Mouse (Mus musculus) embryonic facial prominence, embryonic 14.5 days (tissue): Measurements from ENCODE around the gene Gm3952. TPM values are rescaled to one million over a fixed set of nuclear protein-coding genes. Genes with fewer than 3 reads are reported as not detected.

Source experiments
- ATAC-seq: fragments of 200-750 bp; cut with Nextera tagmentation; 2 replicates; pipeline ENCODE4 v1.8.0; 2017; ENCODE audit warnings: low read depth, moderate number of reproducible peaks, moderate TSS enrichment
- DNase-seq: peaks from one replicate; pipeline ENCODE4 v3.0.0-alpha.2; 2015; ENCODE audit warnings: low spot score
- H3K27ac ChIP-seq: fragments of 300-500 bp; sonication (generic); replicated peaks from 2 replicates; pipeline ENCODE4 v1.5.1; 2014; ENCODE audit warnings: low read depth, mild to moderate bottlenecking, low read length, moderate library complexity
- H3K27me3 ChIP-seq: fragments of 300-500 bp; sonication (generic); replicated peaks from 2 replicates; pipeline ENCODE4 v1.6.1; 2014; ENCODE audit warnings: low read length; ENCODE audit not compliant: control insufficient read depth, insufficient read depth
- H3K36me3 ChIP-seq: fragments of 300-500 bp; sonication (generic); 2 replicates; pipeline ENCODE4 v1.6.1; 2014; ENCODE audit warnings: low read length, mixed read lengths; ENCODE audit not compliant: control insufficient read depth, insufficient read depth
- H3K4me1 ChIP-seq: fragments of 300-500 bp; sonication (generic); 2 replicates; pipeline ENCODE4 v1.6.1; 2014; ENCODE audit warnings: antibody characterized with exemption, low read length; ENCODE audit not compliant: control insufficient read depth, insufficient read depth
- H3K4me2 ChIP-seq: fragments of 300-500 bp; sonication (generic); 2 replicates; pipeline ENCODE4 v1.6.1; 2014; ENCODE audit warnings: low read depth, mild to moderate bottlenecking, low read length, moderate library complexity, mixed read lengths
- H3K4me3 ChIP-seq: fragments of 300-500 bp; sonication (generic); 2 replicates; pipeline ENCODE4 v1.5.1; 2014; ENCODE audit warnings: low read depth, mild to moderate bottlenecking, low read length
- H3K9ac ChIP-seq: fragments of 300-500 bp; sonication (generic); 2 replicates; pipeline ENCODE4 v1.6.1; 2014; ENCODE audit warnings: low read depth, mild to moderate bottlenecking, low read length, moderate library complexity, mixed read lengths
- H3K9me3 ChIP-seq: fragments of 300-500 bp; sonication (generic); 2 replicates; pipeline ENCODE4 v1.6.1; 2016; ENCODE audit warnings: low read length; ENCODE audit not compliant: control insufficient read depth
- WGBS: fragments of 180-500 bp; shearing (Covaris S2); extraction: QIAGEN DNeasy Blood & Tissue Kit; methylation state at CpG from one replicate; pipeline ENCODE4 v1.1.7; 2014; 5-methylcytosine and 5-hydroxymethylcytosine counted together
- polyA plus RNA-seq: library from polyadenylated mRNA; unstranded; fragments of >200 nt; fragmentation: Nextera tagmentation; extraction: Ambion mirVana; gene quantifications from 2 replicates; pipeline ENCODE4 v1.2.1, GENCODE M21; 2014

Gm3952 gene
- polyA plus RNA-seq: not detected in 2 replicates

- Histone ChIP-seq H3K9me3 (no peaks in the 10 kb centered on the region), H3K4me1 (no peaks in the 10 kb centered on the region), H3K27me3 (no peaks in the 10 kb centered on the region), H3K27ac (no peak within 1 kb of the TSS), H3K4me3 (no peak within 1 kb of the TSS), H3K4me2 (no peak within 1 kb of the TSS), H3K9ac (no peak within 1 kb of the TSS), H3K36me3 (no peaks in the 10 kb centered on the region)
- no peak for DNase-seq
- WGBS: 84% methylated on average over 1 of the region's 1 CpGs
- ATAC-seq: no peak
These were observed at the start of gene Gm3952 for GRCm38 (mm10) chr8:128798594-128798993. Gm3952 (minus strand) TSS chr8:128798694.

- no peak for DNase-seq
- no peak overlapping the region for H3K4me2 ChIP-seq
- no peak overlapping the region for H3K4me3 ChIP-seq
- no peaks in the 10 kb centered on the region for H3K9me3 ChIP-seq
- no peak for ATAC-seq
- no peak overlapping the region for H3K27ac ChIP-seq
- H3K27me3 ChIP-seq: no peaks in the 10 kb centered on the region
- 60% methylated on average over 5 of the region's 5 CpGs for WGBS
- H3K9ac ChIP-seq: no peak overlapping the region
- no peaks in the 10 kb centered on the region for H3K4me1 ChIP-seq
- no peaks in the 10 kb centered on the region for H3K36me3 ChIP-seq
These were observed 45.3 kb upstream of the Gm3952 start for GRCm38 (mm10) chr8:128843749-128844148.

DNA sequence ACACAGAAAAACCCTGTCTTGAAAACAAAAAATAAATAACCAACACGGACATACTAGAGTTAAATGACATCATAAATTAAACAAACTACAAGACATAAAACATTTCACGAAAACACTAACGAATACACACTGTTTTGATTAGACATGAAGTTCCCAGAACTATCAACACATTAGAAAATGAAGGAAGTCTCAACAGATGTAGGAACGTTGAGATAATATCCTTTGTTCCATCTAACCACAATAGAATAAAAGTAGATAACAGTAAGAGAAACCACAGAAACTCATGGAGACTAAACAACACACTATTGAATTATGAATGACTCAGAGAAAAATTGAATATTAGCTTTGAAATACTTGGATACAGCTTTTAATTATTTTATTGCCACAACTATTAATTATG lies 14.0 kb upstream of the Gm3952 start:
- H3K36me3 ChIP-seq: no peaks in the 10 kb centered on the region
- H3K4me3 ChIP-seq: no peak overlapping the region
- no peaks in the 10 kb centered on the region for H3K27me3 ChIP-seq
- no peak overlapping the region for H3K4me2 ChIP-seq
- ATAC-seq: no peak
- H3K27ac ChIP-seq: no peak overlapping the region
- DNase-seq: no peak
- WGBS: 75% methylated on average over 4 of the region's 4 CpGs
- H3K9ac ChIP-seq: no peak overlapping the region
- no peaks in the 10 kb centered on the region for H3K9me3 ChIP-seq
- no peaks in the 10 kb centered on the region for H3K4me1 ChIP-seq

- H3K4me1 ChIP-seq: no peaks in the 10 kb centered on the region
- 0 out of 2 replicates have a peak, but pooled peaks cover 3% of the 10 kb centered on the region for H3K9me3 ChIP-seq
- whole genome bisulfite sequencing: 92% methylated on average over 3 of the region's 3 CpGs
- H3K36me3 ChIP-seq: peaks cover 64% of the 10 kb centered on the region
- no peaks in the 10 kb centered on the region for H3K27me3 ChIP-seq
- ATAC-seq: no peak
- H3K27ac ChIP-seq: no peak overlapping the region
- H3K4me2 ChIP-seq: no peak overlapping the region
- no peak overlapping the region for H3K4me3 ChIP-seq
- no peak for DNase-seq
- no peak overlapping the region for H3K9ac ChIP-seq
These were observed 62.8 kb downstream of the Gm3952 start for GRCm38 (mm10) chr8:128735692-128736091.

DNA sequence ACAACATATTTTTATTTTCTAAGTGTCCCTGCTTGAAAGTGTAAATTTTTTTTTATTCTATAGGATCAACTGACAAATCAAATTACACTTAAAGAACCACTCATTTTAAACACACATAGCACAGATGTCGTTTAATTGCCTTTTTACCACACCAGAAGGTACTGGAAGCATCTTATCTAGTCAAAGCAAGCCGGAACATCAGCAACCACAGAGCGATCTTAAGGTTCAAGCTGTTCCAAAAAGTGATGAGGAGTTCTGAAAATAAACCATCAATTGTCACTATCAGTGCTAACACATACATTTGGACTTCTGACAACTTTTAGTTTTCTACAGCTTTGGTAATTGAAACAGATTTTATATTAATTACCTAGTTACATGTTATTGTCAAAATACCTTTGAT lies 64.4 kb downstream of the Gm3952 start:
- WGBS: 95% methylated on average over 3 of the region's 3 CpGs
- Histone ChIP-seq H3K4me1 (no peaks in the 10 kb centered on the region), H3K9me3 (no peaks in the 10 kb centered on the region), H3K36me3 (peaks cover 63% of the 10 kb centered on the region), H3K4me3 (no peak overlapping the region), H3K9ac (no peak overlapping the region), H3K27me3 (no peaks in the 10 kb centered on the region), H3K4me2 (no peak overlapping the region), H3K27ac (no peak overlapping the region)
- DNase-seq (no peak), ATAC-seq (no peak)

- Histone ChIP-seq H3K4me3 (no peak overlapping the region), H3K4me1 (no peaks in the 10 kb centered on the region), H3K9me3 (no peaks in the 10 kb centered on the region), H3K27me3 (no peaks in the 10 kb centered on the region), H3K36me3 (peaks cover 66% of the 10 kb centered on the region), H3K9ac (no peak overlapping the region), H3K4me2 (no peak overlapping the region), H3K27ac (no peak overlapping the region)
- ATAC-seq: no peak
- DNase-seq: no peak
- WGBS: 29% methylated on average over 2 of the region's 2 CpGs
These were observed 66.2 kb downstream of the Gm3952 start for GRCm38 (mm10) chr8:128732254-128732653.

- ATAC-seq (no peak), DNase-seq (no peak)
- H3K4me1 ChIP-seq: no peaks in the 10 kb centered on the region
- no peaks in the 10 kb centered on the region for H3K27me3 ChIP-seq
- H3K9ac ChIP-seq: no peak overlapping the region
- H3K36me3 ChIP-seq: peaks cover 73% of the 10 kb centered on the region
- no peak overlapping the region for H3K4me3 ChIP-seq
- no peak overlapping the region for H3K27ac ChIP-seq
- no peak overlapping the region for H3K4me2 ChIP-seq
- H3K9me3 ChIP-seq: no peaks in the 10 kb centered on the region
- 88% methylated on average over 1 of the region's 1 CpGs for WGBS
These were observed 71.3 kb downstream of the Gm3952 start for GRCm38 (mm10) chr8:128727213-128727612.

DNA sequence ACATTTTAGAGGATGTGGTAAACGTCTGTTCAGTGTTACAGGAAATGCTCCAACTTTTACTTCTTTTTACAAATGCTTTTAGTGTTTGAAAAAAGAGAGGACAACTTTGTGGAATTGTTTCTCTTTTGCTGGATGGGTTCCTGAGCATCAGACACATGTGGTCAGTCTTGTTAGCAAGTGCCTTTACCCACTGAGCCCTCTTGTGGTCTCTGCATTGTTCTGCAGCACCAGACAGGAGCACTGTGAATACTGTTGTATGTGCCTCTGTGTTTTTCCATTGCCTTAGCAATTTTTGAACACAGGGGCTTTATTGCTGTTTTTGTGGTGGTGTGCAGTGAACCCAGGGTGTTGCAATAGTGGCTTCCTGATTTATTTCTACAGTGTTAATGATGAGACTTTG lies 73.7 kb downstream of the Gm3952 start:
- H3K36me3 ChIP-seq: peaks cover 72% of the 10 kb centered on the region
- no peaks in the 10 kb centered on the region for H3K27me3 ChIP-seq
- ATAC-seq (peak; percentile 65; the same call in 1 of the 2 replicates), DNase-seq (peak; percentile 60)
- no peaks in the 10 kb centered on the region for H3K4me1 ChIP-seq
- no peak overlapping the region for H3K27ac ChIP-seq
- no peak overlapping the region for H3K9ac ChIP-seq
- H3K9me3 ChIP-seq: no peaks in the 10 kb centered on the region
- WGBS: 63% methylated on average over 1 of the region's 1 CpGs
- no peak overlapping the region for H3K4me3 ChIP-seq
- H3K4me2 ChIP-seq: no peak overlapping the region

GRCm38 (mm10) chr8:128716184-128716583 lies 82.3 kb downstream of the Gm3952 start:
- Histone ChIP-seq H3K27ac (no peak overlapping the region), H3K4me3 (no peak overlapping the region), H3K4me2 (no peak overlapping the region), H3K4me1 (no peaks in the 10 kb centered on the region), H3K9me3 (no peaks in the 10 kb centered on the region), H3K27me3 (no peaks in the 10 kb centered on the region), H3K36me3 (peaks cover 72% of the 10 kb centered on the region), H3K9ac (no peak overlapping the region)
- DNase-seq (no peak), ATAC-seq (no peak)
